Mouse (Mus musculus) induced T-regulatory cell, adult 2 months (primary cell): ENCODE measurements at regions not wholly inside any gene's neighbourhood (a gene's known extent, or its start where the extent isn't known, plus 50 kb on each side); places are given as distances from the start of the nearest gene placed in this dataset.

Source experiments
- DNase-seq: peaks from one replicate; pipeline ENCODE4 v3.0.0-alpha.2; 2012; ENCODE audit warnings: low read depth

GRCm38 (mm10) chr7:71411293-71412011 is 60.2 kb upstream of the Gm10295 start:
- DNase-seq = no peak

GRCm38 (mm10) chr7:71409903-71410302 is 58.6 kb upstream of the Gm10295 start:
- no peak for DNase-seq

- DNase-seq = no peak
These were observed 57.8 kb upstream of the Gm10295 start for GRCm38 (mm10) chr7:71409061-71409460.

- no peak for DNase-seq
These were observed 55.0 kb upstream of the Gm10295 start for GRCm38 (mm10) chr7:71406283-71406682.
